Mouse (Mus musculus) kidney, adult 18-20 months (tissue): ENCODE measurements around the gene Olfr972.
"Not testable (repeated sequence)": the region's sequence is repeated elsewhere in the genome, so short reads cannot be mapped to it uniquely, and the experiment has no call there.

ENCODE experiments used
- DNase-seq: peaks from one replicate; pipeline ENCODE4 v3.0.0; 2021

The Olfr972 gene

GRCm38 (mm10) chr9:39866122-39866521 is at the start of gene Olfr972:
TSS of gene Olfr972 (plus strand) at chr9:39866422.
- no peak for DNase-seq

- DNase-seq: not testable (repeated sequence)
These were observed 29.6 kb upstream of the Olfr972 start, which contains the start of gene Olfr971 for GRCm38 (mm10) chr9:39836576-39836975. TSS of gene Olfr971 (plus strand) at chr9:39836876.

GRCm38 (mm10) chr9:39871986-39872385 is 5.8 kb downstream of the Olfr972 start:
- not testable (repeated sequence) for DNase-seq

GRCm38 (mm10) chr9:39877541-39878396 is 11.5 kb downstream of the Olfr972 start:
- DNase-seq: not testable (repeated sequence)

- DNase-seq: no peak
These were observed 38.9 kb downstream of the Olfr972 start for GRCm38 (mm10) chr9:39905106-39905505.

GRCm38 (mm10) chr9:39907036-39907435 is 40.8 kb downstream of the Olfr972 start, which contains the start of gene Olfr229:
TSS of gene Olfr229 (plus strand) at chr9:39907336.
- no peak for DNase-seq

- DNase-seq: no peak
These were observed 43.7 kb downstream of the Olfr972 start for GRCm38 (mm10) chr9:39909939-39910338.
